Mouse (Mus musculus): ENCODE measurements around the gene Ccdc144b.

Ccdc144b gene

DNA sequence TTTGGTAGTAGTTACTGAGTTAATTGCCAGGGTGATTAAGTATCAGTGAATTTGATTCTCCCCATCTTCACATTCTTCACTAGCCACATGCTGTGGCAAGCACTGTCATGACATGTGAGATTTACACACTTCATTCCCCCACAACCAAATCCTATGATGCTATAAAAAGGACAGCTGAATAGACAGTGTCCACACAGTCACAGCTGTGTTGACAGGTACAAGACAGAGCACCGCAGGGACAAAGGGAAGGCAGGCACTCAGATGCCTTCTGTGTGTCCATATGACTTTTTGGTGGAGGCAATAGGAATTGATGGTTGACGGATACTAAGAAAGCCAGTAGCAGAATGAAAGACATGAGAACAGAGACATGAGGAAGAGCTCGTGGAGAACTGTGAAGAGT lies 42.1 kb downstream of the Ccdc144b start:
- DNase-seq = no peak

DNA sequence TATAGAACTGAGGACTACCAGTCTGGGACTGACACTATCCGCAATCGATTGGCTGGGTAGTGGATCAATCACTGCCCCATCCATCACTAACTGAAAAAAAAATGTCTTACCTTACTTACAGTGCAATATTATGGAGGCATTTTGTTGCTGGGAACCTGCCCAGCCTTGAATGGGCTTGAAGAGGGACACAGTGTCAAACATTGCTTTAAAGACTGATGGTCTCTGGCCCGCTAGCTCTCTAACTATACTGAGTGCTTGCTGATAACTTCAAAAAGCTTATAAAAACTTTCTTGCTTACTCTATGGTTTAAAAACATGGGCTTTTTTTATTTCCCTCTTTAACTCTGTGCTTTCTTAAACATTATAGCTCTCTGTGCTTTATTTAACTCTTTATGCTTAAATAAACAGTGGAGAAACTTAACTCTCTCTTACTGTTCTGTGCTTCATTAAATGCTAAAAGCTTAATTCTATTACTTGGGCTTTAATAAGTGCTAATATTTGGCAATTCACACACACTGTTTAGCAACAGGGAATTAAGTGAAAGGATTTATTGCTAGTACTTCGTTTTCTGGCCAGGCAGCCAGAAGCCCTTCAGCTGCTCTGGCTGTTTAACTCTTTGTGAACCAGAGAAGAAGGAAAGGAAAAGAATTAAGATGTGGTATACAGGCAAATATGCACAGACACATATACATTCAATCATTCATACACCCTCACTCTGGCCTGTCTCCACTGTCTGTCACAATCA lies 44.8 kb downstream of the Ccdc144b start:
- no peak for DNase-seq

DNA sequence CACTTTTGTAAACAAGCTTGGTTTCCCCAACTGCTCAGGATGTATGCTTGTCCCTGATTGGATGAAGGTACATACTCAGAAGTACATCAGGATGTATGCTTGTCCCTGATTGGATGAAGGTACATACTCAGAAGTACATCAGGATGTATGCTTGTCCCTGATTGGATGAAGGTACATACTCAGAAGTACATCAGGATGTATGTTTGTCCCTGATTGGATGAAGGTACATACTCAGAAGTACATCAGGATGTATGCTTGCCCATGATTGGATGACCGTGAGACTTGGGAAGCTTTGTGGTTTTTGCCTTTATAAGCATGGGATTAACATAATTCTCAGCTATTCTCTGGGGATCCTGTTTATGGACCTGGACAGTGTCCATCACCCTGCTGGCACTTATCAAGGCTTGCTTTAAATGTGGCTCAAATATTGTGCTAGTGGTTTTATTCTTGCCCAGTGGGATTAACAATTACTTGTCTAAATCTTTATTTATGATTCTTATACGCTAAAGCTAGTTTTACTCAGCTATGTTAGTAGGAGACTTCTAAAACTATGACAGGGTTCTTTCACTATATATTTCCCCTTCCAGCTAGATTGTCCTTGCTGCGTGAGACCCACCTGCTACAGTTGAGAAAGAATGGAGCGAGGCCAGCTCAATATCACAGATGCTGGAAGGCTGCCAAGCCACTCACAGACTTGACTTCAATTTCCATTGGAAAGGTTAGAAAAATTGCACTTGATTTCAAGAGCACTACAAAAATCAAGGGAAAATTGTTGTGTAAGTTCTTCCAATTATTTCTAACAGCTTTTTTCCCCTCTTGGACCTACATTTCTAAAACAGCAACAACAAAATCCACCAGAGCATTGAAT lies 49.1 kb downstream of the Ccdc144b start:
- peak; percentile 42 for DNase-seq

DNA sequence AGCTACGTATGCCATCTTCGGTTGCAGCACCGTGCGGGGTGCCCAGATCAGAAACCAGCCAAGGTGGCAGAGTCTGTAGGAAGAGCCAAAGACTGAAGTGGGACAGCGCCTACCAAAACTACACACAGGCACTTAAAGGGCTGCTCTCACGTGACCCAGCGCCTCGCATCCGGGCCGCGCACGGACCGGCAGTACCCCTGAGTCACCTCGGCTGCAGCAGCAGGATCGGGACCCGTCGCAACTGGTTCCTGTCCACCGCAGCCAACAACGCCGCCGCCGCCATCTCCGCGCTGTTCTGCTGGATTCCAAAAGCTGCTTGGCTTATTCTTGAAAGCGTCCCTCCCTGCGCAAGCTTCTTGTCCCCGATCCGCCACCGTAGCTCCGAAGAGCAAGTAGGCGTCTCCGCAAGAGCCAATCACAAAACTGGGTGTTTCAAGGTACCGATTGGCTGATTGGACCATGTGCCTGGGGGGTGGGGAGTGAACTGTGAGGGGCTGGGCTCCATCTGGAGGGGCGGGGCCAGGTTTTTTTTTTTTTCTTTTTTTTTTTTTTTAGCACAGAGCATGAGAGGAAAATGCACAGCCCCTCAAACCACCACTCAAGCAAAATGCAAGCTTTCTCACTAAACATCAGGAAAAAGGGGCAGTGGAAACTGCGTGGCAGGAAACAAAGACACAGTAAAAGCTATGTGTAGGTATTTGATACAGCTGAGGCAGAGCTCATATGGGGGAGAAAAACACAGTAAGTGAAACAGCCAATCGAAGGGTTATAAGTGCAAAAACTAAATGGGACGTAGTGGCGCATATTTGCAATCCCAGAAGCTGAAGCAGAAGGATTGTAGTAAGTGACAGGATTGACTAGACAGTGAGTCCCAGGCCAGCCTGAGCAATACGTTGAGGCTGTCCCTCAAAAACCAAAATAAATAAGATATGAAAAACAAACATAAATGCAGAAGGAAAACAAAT lies 52.8 kb downstream of the Ccdc144b start, which contains the start of gene Mccc1:
TSS of gene Mccc1 (minus strand) at position 404 of the 965 bp plus-strand sequence.
- DNase-seq = peak; percentile 96

DNA sequence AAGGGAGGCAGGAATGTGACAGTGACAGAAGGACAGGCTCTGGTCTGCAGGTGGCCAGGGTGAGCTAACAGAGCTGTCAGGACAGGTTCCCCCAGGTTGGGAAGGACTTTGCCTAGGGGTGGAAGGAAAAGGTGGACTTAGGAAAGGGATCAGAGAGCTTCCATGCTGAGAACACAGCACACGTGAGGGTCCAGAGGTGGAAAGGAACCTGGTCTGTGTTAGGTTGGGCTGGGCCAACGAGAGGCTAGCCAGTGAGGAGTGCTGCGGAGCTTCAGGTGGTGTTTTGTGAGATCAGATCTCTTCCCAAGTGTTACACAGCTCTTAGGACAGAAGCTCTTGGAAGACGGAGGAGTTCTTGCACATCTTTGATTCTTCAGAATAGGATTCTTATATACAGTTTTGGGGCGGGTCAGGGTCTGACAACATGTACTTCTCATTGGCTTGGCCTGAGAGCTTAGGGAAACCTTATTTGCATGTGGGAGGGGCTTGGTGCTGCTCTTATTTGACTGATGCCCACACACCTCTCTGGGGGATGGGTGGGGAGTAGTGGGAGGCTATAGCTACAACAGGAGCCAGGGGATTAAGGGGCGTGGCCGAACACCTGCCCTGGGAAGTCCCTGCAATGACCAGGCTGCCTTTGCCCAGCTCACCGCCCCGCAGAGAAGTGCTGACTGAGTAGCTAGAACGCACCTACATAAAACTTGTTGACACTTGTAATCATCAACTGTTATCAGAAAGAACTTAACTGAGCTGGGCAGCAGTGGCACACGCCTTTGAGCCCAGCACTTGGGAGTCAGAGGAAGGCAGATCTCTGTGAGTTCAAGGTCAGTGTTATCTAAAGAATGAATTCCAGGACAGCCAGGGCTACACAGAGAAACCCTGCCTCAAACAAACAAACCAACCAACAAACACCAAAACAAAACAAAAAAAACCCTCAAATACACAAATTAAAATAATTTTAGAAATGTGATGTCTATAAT lies 58.5 kb downstream of the Ccdc144b start:
- DNase-seq = no peak

DNA sequence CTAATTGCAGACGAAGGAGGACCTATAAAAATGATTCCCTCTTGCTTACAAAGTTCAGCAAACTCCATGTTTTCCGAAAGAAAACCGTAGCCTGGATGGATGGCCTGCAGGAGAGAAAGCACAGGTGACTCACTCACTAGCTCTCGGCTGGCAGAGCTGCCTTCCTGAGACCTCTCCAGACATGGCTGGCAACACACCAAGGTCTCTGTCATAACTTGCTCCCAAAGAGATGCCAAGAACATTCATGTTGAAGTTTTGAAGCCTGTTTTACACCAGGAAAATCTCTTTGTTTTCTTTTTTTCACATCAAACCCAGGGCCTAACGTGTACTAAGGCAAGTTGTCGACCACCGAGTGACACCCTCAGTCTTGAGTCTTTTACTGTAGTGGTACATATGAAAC lies 62.6 kb downstream of the Ccdc144b start:
- no peak for DNase-seq

DNA sequence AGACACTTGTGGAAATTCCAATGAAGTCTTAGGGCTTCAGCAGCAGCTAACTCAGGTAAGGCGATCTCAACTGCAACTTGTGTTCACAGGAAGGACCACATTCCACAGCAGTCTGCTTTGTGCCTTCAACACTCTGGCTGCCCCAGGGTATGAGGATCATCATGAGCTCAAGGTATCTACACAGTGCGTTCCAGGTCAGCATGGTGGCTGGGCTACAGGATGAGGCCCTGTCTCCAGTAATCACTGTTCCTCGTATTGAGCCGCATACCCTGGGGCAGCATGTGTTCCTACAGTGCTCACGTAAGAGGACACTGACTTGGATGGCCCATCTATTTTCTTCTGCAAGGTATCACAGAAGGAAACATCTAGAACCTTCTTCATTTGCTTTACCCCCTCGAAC lies 65.3 kb downstream of the Ccdc144b start:
- DNase-seq = no peak

DNA sequence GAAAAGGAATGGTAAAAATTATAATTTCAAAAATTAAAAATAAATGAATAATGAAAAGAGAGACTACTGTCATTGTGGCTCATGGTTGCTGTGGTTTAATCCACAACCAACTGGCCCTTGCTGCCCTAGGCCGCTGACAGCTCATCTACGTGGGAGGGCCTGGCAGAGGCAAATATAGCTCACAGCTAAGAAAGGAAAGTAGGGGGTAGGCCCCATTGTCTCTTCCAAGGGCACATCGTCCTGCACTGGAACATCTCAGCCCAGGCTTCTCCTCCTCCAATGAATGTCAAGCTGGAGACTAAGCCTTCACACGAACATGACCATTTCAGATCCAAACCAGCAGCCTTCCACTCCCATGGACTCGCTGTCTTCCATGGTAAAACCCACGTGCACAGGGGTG lies 67.1 kb downstream of the Ccdc144b start:
- no peak for DNase-seq

DNA sequence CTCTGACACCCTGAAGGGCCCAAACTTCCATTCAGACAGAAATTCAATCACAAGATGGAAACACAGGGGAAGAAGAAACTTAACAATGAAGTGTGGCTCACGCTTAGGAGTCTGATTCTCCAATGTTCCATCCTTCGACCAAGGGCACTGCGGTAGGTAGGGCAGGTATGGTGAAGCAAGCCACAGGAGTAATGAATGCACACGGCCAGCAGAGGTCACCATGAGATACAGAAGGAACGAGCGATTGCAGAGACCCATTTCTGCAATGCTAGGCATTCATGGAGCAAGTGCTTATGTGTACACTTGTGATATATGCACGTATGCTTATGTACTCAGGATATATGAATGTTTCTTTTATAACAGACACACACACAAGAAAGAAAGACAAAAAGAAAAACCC lies 79.8 kb downstream of the Ccdc144b start:
- peak; percentile 58 for DNase-seq

DNA sequence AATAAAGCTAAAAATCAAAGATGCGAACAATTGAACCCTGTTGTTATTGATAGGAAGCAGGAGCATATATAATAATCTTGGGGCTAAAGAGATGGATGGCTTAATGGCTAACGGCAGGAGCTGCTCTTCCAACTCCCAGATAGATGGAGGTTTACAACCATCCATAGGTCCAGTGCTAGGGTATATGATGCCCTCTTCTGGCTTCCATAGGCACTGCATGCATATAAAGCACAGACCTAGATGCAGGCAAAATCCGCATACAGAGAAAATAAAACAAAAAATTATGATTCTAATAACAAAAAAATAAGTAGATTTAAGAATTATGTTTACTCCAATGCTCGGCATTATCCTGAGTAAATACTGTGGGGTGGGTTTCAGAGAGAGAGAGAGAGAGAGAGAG lies 80.4 kb downstream of the Ccdc144b start:
- peak; percentile 40 for DNase-seq

DNA sequence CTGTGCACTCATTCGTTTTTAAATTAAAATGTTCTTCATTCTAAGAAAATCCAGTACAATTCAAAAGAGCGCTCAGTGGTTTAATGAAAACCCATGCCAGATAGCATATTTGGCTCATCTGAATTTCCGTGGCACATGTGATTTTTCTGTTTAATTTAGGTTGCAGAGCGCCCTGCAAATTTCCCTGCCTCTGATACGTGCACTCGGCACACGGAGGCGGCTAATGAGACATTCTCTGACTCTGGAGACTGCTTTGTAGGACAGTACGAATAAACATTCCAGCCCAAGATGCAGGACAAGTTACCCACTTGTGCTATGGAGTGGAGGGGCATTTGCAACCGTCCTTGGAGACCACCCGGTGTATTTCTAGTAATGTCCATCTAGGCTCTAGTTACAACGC lies 82.2 kb downstream of the Ccdc144b start:
- no peak for DNase-seq

DNA sequence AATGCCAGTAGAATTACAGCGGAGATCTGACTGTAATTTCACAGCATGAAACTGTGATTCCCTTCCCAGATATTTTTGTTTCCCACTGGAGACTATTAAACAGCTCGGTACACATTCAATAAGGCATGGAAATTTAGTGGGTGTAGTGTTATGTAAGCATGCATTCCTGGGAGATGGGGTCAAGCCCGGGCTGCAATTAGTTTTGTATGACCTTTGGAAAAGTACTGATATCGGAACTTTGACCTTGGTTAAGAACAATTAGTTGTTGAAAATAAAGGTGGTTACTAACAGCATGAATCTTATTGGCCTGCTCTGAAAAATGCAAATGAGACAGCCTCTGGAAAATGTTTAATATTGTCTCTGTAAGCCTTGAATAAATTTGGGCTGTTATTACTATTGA lies 82.9 kb downstream of the Ccdc144b start:
- DNase-seq = no peak

DNA sequence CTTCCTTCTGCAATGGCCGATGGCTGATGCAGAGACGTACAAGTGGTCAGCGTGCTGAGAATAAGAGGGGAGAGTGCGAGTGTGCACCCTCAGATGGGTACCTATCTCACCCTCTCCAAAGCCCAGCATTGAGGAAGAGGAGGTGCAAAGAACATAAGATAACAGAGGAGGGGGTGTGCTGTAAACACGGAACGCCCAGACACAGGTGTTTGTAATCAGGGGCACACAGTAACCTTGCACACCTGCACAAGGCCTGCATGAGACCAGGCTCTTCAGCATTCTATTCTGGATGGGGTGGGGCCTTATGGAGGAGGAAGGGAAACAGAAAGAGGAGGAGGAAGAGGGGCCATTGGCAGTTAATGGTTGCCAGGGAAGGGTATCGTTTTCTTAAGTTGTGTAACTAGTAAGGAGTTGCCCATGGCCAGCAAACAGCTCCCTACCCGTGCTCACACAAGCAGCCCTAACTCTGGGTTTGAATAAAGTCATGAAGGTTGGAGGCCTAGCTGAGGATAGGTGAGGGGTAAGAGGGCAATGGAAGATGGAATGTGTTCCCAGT lies 85.9 kb downstream of the Ccdc144b start:
- DNase-seq = no peak

DNA sequence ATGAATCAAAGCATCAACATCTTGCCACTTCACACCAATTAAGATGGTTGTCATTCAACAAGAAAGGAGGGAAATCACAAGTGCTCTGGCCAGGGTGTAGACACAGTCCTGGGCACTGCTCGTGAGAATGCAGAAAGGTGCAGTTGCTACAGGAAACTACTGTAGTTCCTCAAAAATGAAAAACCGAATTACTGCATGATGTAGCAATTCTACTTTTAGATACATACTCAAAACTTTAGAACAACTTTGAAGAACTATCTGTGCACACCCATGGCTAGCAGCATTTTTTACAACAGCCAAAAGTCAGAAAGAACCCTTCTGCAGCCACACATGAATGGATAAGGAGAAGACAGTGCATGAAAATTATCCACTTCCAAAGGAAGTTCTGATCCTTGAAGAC lies 86.9 kb downstream of the Ccdc144b start:
- DNase-seq = no peak

DNA sequence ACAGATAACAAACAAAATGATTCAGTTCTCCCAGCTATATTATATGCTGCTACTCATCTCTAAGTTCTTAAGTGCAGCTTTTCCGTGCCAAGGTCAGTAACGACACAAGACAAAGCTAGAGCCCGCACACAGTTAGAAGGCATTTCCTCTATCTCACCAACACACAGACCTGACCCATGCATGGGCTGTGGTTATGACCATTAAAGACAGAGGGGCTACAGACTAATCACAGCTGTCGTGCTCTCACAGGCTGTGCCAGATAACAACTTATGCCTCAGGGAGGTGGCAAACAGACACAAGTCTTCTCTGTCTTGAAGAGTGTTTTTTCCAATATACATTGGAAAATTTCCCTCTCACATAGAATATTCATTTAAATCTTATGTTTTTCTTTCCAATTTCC lies 88.4 kb downstream of the Ccdc144b start:
- DNase-seq = no peak

DNA sequence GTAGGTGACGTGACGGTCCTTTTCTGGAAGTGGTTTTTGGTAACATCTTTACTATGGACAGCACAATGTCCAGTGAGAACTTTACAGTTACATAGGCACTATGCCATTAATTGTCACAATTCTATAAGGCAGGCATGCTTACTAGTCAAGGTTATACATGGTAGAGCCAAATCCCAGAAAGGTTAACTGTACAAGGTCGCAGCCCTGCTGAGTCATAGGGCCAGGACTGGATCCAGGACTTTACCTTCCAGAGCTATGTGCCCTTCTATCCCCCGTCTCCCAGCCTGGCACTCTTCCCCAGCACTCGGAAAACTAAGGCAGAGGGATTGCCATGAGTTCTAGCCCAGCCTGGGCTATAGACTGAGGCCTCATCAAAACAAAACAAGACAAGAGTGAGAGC lies 89.4 kb downstream of the Ccdc144b start:
- DNase-seq = no peak

DNA sequence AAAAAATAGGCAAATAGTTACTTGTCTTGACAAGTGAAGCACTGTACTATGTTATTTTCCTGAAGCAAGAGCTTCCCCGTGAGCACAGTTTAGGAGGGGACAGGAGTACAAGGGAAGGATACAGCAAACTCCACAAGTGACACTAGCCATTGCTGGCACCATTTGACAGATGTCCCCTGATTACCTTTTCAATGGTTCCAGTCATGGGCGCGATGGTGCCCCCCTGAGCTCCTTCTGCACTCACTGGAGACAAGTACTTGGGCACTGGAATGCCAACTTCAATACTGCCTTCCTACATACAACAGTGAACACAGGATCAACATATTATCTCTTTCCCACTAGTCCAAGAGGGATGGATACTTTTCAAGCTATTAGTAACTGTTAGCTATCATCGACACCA lies 89.9 kb downstream of the Ccdc144b start:
- DNase-seq = no peak

DNA sequence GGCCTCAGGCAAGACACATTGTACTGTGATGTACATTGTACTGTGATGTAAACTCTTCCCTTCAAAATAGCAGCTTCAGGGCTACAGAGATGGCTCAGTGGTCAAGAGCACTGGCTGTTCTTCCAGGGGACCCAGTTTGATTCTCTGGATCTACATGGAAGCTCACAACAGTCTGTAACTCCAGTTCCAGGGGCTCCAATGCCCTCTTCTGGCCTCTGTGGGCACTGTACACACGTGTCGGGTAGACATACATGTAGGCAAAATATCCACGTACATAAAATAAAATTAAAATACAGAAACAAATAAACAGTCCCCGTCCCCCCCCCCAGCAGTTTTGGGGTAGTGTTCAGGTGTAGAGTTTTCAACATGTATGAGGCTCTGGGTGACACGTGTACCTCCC lies 90.4 kb downstream of the Ccdc144b start:
- DNase-seq = no peak

Data from kidney, postnatal 10 days (tissue).